Mouse (Mus musculus) embryo, embryonic 10 days (tissue): ENCODE measurements at regions not wholly inside any gene's neighbourhood (a gene's known extent, or its start where the extent isn't known, plus 50 kb on each side); places are given as distances from the start of the nearest gene placed in this dataset.
A peak's percentile ranks its signal among the peaks of the same experiment; 100 is the strongest.

Experiments used
- DNase-seq: peaks from one replicate; pipeline ENCODE4 v3.0.0-alpha.2; 2015; ENCODE audit warnings: low spot score

DNA sequence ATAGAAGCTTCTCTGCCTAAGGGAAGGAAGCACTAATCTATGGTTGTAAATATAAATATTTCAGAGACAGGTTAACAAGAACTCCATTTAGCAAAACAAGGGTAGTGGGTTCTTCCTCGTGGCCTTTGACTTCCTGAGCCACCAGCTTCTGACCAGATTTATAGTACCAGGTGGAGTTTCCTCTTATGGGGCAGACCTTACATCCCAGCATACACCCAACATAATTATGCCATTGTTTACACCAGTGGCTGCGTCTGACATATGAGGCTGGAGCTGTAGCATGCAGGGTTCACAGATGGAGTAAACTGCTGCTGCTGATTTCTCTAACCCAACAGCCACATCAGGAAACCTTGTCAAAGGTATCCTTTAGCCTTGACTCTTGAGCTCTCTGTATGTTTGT, 75.5 kb downstream of the Trib2 start:
- no peak for DNase-seq

DNA sequence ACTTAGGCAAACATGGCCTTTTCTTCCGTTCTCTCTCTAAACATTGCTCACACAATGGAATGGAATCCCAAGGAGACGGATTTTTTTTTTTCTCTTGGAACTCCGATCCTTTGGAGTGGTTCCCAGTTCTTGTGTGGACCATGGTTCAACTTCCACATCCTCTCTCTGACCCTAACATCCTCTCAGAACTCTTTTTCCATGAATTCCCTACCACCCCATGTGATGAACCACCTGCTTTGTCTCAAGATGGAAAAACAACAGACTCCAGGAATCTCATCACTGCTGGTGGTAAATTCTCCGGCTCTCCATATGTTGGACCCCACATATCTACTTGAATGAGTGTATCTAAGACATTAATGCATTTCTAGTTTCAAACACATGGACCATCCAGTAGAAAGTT, 77.7 kb downstream of the Trib2 start:
- DNase-seq = no peak

- DNase-seq = peak; percentile 39
Observed at GRCm38 (mm10) chr12:15731261-15731660, 85.5 kb downstream of the Trib2 start.

DNA sequence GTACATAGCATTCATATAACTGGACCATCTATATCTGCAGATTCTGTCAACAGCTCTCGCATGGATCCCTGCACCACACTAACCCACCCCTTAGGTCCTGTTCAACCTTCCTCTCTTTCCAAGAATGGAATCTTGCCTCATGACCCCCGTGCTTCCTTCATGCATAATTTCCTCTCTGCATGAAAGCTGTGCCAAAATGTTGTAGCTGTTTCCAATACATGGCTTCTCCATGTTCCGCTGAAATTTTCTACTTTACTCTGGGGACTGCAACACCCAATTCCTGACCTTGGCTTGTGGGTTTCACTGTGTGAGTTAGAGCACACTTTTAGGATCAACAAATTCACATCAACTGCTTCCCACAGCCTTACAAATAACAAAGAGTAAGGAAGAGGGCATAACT, 87.0 kb downstream of the Trib2 start:
- DNase-seq = no peak

GRCm38 (mm10) chr12:15723529-15723928, 93.2 kb downstream of the Trib2 start:
- DNase-seq = peak; percentile 32

DNA sequence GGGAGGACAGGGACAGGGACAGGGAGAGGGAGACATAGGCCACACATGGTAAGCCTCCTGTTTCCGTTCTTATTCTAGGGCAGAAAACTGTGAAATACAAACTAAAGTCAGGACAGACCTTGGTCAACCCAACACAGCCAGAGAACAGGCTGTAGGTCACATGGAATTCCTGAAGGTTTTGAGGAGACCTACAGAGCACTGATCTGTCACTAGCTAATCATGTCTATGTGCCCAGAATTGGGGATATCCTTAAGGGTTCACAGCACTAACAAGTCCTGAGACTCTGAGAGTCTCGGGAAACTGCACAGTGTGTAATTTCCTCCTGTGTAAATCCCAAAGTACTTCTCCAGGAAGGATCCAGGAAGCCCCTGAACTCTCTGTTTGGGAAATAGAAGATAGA, 94.6 kb downstream of the Trib2 start:
- no peak for DNase-seq

- DNase-seq = no peak
Observed at GRCm38 (mm10) chr12:15720171-15720570, 96.6 kb downstream of the Trib2 start.

- no peak for DNase-seq
Observed at GRCm38 (mm10) chr12:15718827-15719226, 97.9 kb downstream of the Trib2 start.

- DNase-seq = no peak
Observed at GRCm38 (mm10) chr12:15717989-15718388, 98.7 kb downstream of the Trib2 start.

DNA sequence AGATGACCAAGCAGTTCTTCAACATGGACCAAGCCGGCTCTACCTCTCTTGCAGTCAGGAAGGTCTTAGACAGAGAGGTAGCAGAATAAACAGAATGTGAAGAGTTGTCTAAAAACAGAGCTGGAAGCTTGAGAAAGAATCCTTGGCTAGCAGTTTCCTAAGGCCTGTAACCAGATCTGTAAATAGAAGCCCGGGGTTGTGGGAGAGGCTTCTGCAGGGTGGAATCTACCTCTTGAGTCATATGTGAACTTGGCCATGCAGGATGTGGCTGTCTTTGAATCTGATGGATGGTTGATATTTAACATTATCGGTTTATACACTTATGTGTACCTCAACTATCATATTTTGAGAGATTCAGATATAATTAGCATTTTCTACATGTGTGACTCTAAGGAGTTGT, 99.4 kb downstream of the Trib2 start:
- no peak for DNase-seq

DNA sequence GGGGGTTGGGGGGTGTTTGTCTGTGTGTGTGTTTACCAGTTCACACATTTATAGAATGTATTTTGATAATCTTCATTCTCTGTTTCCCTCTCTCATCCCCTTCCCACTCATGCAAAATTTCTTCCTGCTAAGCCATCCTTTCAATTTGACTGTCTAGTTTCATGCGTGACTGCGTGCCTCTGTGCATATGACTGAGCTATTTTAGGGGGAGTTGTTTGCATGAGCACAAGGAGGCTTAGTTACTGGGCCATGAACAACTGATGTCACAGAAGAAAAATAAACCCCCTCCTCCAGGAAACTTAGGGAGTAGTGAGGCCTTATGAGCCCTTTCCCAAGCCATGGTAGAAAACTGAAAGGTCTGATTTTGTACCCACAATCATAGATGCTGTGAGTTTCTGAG, 103.1 kb downstream of the Trib2 start:
- DNase-seq = no peak

DNA sequence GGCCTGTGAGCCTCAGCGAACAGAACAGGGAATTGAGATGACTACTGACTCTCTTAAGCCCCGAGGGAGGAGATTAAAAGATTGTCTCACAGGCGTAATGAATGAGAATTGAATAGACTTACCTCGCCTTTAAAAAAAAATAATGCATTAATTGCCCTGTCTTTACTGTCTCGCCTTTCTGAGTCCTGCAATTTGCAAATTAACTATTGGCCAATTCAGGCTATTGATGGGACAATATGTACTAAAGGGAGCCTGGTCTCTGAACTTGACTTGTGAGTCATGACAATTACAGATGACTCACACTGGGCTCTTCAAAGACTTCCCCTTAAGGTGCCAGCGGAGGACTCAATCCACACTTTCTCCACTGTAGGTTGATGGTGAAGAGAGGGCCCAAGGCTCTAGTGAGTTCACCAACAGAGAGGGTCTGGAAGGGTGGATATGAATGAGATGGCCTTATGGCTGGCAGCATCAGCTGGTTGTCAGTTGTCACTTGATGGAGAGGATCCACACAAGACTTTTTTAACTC, 109.1 kb downstream of the Trib2 start:
- DNase-seq = no peak

- peak; percentile 58 for DNase-seq
Observed at GRCm38 (mm10) chr12:15704412-15704811, 112.3 kb downstream of the Trib2 start.

- no peak for DNase-seq
Observed at GRCm38 (mm10) chr12:15702137-15702536, 114.6 kb downstream of the Trib2 start.

- DNase-seq = peak; percentile 23
Observed at GRCm38 (mm10) chr12:15698829-15699228, 117.9 kb downstream of the Trib2 start.

GRCm38 (mm10) chr12:15698042-15698771, 118.5 kb downstream of the Trib2 start:
- peak; percentile 10 for DNase-seq

DNA sequence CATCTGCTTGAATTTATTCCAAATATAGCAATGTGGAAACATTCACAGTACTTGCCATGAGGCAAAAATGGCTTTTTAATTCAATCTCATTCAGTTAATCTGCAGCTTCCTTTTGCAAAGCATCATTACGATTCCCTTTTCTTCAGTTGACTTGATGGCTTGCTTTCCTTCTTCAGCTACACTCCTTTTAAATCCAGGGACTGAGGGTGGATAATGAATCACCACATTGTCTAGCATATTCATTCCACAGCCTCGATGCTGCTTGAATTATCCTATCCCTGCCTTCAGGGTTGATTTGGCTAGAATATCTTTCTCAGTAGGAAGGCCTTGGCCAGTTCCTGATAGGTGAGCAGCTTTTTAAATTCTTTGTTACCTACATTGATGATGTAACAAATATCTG, 128.4 kb downstream of the Trib2 start:
- no peak for DNase-seq

GRCm38 (mm10) chr12:15684311-15684710, 132.4 kb downstream of the Trib2 start:
- no peak for DNase-seq

GRCm38 (mm10) chr12:15681678-15682355, 134.9 kb downstream of the Trib2 start:
- no peak for DNase-seq

- DNase-seq = no peak
Observed at GRCm38 (mm10) chr12:15676127-15676526, 140.6 kb downstream of the Trib2 start.

DNA sequence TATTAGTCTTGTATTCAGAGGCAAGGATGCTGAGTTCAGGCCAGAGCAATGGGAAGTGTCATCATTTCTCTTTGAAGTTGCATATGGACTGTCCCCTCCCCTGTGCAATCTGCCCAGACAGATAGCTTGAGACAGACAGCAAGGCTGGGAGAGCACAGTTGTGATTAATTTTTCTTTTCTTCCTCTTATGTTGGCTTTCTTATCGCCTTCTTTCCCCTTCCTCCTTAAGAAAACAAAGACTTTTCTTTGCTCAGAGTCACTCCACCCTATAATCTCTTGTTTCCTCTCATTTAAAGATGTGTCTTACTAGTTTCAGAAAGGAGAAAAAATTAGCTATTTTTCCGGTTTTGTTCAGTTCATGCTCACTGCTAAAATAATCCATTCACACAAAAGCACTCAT, 157.0 kb downstream of the Trib2 start:
- no peak for DNase-seq

DNA sequence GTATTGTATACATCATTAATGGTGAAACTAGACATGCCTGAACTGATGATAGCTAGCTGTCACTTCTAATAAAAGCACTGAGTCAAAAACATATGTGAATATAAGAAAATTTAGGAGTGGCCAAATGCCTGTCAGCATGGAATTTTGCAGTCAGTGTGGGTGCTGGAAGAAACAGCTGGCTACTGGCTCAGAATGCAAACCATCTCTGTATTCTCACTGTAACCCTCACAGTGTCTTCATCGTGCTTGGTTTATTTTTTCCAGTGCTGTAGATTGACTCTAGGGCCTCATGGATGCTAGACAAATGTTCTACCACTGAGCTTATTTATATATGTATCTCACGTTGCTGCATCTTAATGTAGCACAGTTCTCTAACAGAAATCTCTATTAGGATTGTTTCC, 157.4 kb downstream of the Trib2 start:
- no peak for DNase-seq

GRCm38 (mm10) chr12:15657748-15658251, 158.9 kb downstream of the Trib2 start:
- no peak for DNase-seq
